Mouse (Mus musculus): Measurements from ENCODE around the gene Top1. TPM values are rescaled to one million over a fixed set of nuclear protein-coding genes. Genes with fewer than 3 reads are reported as not detected.

Top1 gene
- 139 TPM for total RNA-seq (2023)

GRCm38 (mm10) chr2:160645614-160646137, at the start of gene Top1:
TSS of gene Top1 (plus strand) at chr2:160645888.

GRCm38 (mm10) chr2:160731117-160731838, 85.6 kb downstream of the Top1 start, which contains the start of gene Plcg1:
TSS of gene Plcg1 (plus strand) at chr2:160731300.

Other genes with a start within 250 kb of the Top1 start
- gene Plcg1, start 85.4 kb downstream of the Top1 start, total RNA-seq (2023): 356 TPM
- gene Zhx3, start 227.1 kb downstream of the Top1 start, total RNA-seq (2023): 16.0 TPM
- 1.2 TPM for gene Lpin3, start 234.8 kb downstream of the Top1 start, total RNA-seq (2023)

Measured in CD4-positive naive resting alpha-beta T cell, adult 57 days (primary cell).